Mouse (Mus musculus) neural tube, embryonic 14.5 days (tissue): ENCODE data around the gene G6pc3. TPM values are rescaled to one million over a fixed set of nuclear protein-coding genes. Genes with fewer than 3 reads are reported as not detected.
"Not testable (repeated sequence)": the region's sequence is repeated elsewhere in the genome, so short reads cannot be mapped to it uniquely, and the experiment has no call there.

Experiments
- ATAC-seq: fragments of 200-750 bp; cut with Nextera tagmentation; 2 replicates; pipeline ENCODE4 v1.8.0; 2017; ENCODE audit warnings: low read depth, mild to moderate bottlenecking, moderate TSS enrichment, moderate library complexity
- H3K27ac ChIP-seq: fragments of 300-500 bp; sonication (generic); 2 replicates; pipeline ENCODE4 v1.5.1; 2014; ENCODE audit warnings: low read depth, mild to moderate bottlenecking, control low read depth, low read length, moderate library complexity, mixed read lengths
- H3K27me3 ChIP-seq: fragments of 300-500 bp; sonication (generic); 2 replicates; pipeline ENCODE4 v1.6.1; 2014; ENCODE audit warnings: low read length; ENCODE audit not compliant: control insufficient read depth, insufficient read depth
- H3K36me3 ChIP-seq: fragments of 300-500 bp; sonication (generic); 2 replicates; pipeline ENCODE4 v1.6.1; 2014; ENCODE audit warnings: low read length, mixed read lengths; ENCODE audit not compliant: control insufficient read depth, insufficient read depth
- H3K4me1 ChIP-seq: fragments of 300-500 bp; sonication (generic); 2 replicates; pipeline ENCODE4 v1.6.1; 2014; ENCODE audit warnings: low read length; ENCODE audit not compliant: control insufficient read depth, insufficient read depth
- H3K4me2 ChIP-seq: fragments of 300-500 bp; sonication (generic); 2 replicates; pipeline ENCODE4 v1.6.1; 2014; ENCODE audit warnings: mild to moderate bottlenecking, low read depth, low read length, control low read depth
- H3K4me3 ChIP-seq: fragments of 300-500 bp; sonication (generic); 2 replicates; pipeline ENCODE4 v1.5.1; 2014; ENCODE audit warnings: low read depth, low read length, control low read depth, mixed read lengths
- H3K9ac ChIP-seq: fragments of 300-500 bp; sonication (generic); replicated peaks from 2 replicates; pipeline ENCODE4 v1.6.1; 2014; ENCODE audit warnings: low read depth, mild to moderate bottlenecking, control low read depth, low read length, mixed read lengths
- H3K9me3 ChIP-seq: fragments of 300-500 bp; sonication (generic); 2 replicates; pipeline ENCODE4 v1.6.1; 2016; ENCODE audit warnings: low read length; ENCODE audit not compliant: control insufficient read depth
- WGBS: fragments of 180-500 bp; shearing (Covaris S2); extraction: QIAGEN DNeasy Blood & Tissue Kit; methylation state at CpG from one replicate; pipeline ENCODE4 v1.1.7; 2014; 5-methylcytosine and 5-hydroxymethylcytosine counted together
- polyA plus RNA-seq: library from polyadenylated mRNA; unstranded; fragments of >200 nt; fragmentation: Nextera tagmentation; extraction: Ambion mirVana; gene quantifications from 2 replicates; pipeline ENCODE4 v1.2.1, GENCODE M21; 2014

G6pc3 gene
- polyA plus RNA-seq, 1 experiment from 2014 or later: 42.5 TPM

DNA sequence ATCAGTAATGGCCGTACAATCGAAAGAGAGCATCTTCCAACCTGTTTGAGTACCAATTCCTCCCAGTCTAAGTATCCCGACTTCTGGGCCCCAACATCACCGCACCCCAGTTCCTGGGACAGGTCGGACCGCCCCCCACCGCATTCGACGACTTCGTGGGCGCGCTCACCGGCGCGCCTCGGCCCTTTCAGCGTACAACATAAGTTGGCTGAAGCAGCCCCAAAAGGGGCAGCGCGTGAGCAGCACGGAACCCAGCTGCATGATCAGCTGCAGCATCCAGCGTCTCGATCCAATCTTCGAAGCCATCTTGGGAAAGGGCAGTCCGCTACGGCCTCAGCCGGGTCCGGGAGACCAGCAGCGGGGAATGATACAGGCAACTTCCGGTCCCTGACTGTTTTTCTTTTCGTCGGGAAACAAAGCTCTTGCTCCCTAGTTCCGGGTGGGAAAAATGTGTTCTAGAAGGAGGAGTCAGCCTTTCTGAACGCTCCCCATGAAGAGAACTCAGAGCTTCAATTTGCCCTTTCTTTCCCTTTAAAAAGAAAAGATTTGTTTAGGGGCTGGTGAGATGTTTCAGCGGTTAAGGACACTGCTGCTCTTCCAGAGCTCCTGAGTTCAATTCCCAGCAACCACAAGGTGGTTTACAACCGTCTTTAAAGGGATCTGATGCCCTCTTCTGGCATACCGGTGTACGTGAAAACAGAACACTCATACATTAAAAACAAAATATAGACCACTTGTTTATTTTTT, 33.2 kb upstream of the G6pc3 start, which contains the start of gene Tmem101:
Gene Tmem101 (minus strand): TSS at position 366 of the 747 bp plus-strand sequence.
- Histone ChIP-seq H3K27me3 (no peaks in the 10 kb centered on the region), H3K4me3 (peak within 1 kb of the TSS; percentile 60), H3K27ac (peak within 1 kb of the TSS; percentile 81), H3K36me3 (peaks cover 4% of the 10 kb centered on the region), H3K4me1 (peaks cover 4% of the 10 kb centered on the region), H3K9ac (peak within 1 kb of the TSS; percentile 81), H3K9me3 (no peaks in the 10 kb centered on the region), H3K4me2 (peak within 1 kb of the TSS; percentile 90)
- under 1% methylated on average over 37 of the region's 37 CpGs for WGBS
- ATAC-seq: peak; percentile 90

DNA sequence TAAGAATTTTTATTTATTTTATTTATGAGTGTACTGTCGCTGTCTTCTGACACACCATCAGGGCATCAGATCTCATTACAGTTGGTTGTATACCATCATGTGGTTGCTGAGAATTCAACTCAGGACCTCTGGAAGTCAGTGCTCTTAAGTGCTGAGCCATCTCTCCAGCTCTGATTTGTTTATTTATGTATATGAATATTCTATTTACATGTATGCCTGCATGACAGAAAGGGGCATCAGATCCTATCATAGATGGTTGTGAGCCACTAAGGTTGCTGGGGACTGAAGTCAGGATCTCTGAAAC, 32.7 kb upstream of the G6pc3 start:
- 0 out of 2 replicates have a peak, but pooled peaks have one; percentile 48 for ATAC-seq
- Histone ChIP-seq H3K9ac (no peak overlapping the region), H3K36me3 (peaks cover 8% of the 10 kb centered on the region), H3K27ac (no peak overlapping the region), H3K4me1 (peaks cover 4% of the 10 kb centered on the region), H3K9me3 (no peaks in the 10 kb centered on the region), H3K4me3 (no peak overlapping the region), H3K27me3 (no peaks in the 10 kb centered on the region), H3K4me2 (no peak overlapping the region)
- WGBS: 10% methylated on average over 1 of the region's 1 CpGs

DNA sequence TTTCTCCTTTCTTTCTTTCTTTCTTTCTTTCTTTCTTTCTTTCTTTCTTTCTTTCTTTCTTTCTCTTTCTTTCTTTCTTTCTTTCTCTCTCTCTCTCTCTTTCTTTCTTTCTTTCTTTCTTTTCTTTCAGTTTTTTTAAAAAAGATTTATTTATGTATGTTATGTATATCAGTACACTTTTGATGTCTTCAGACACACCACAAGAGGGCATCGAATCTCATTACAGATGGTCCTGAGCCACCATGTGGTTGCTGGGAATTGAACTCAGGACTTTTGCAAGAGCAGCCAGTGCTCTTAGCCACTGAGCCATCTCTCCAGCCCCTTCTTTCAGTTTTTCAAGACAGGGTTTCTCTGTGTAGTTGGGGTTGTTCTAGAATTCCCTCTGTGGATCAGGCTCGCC, 31.4 kb upstream of the G6pc3 start:
- ATAC-seq, H3K4me2 ChIP-seq, H3K27me3 ChIP-seq, H3K9me3 ChIP-seq, H3K27ac ChIP-seq, H3K4me1 ChIP-seq, H3K4me3 ChIP-seq, H3K9ac ChIP-seq: not testable (repeated sequence)
- peaks cover 13% of the 10 kb centered on the region for H3K36me3 ChIP-seq
- 92% methylated on average over 2 of the region's 2 CpGs for WGBS

DNA sequence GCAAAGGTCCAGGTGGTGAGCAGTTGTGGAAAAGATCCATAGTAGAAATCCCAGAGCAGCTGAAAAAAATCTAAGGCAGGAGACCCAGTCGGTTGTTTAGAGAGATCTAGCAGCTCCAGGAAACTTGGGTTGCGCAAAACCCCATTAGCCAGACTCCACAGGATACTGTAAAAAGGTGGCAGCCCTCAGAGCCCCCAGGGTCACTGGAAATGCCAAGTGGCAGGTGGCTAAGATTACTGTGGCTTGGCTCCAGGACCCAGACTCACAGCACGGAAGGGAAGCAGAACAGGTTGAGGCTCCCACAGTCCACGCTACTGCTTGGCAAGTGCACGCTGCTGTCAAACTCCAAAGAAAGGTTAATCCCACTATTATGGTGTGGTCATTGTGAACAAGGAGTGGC, 29.6 kb upstream of the G6pc3 start:
- ATAC-seq: no peak
- Histone ChIP-seq H3K27ac (no peak overlapping the region), H3K9me3 (no peaks in the 10 kb centered on the region), H3K27me3 (no peaks in the 10 kb centered on the region), H3K9ac (no peak overlapping the region), H3K4me2 (no peak overlapping the region), H3K4me3 (no peak overlapping the region), H3K4me1 (peaks cover 4% of the 10 kb centered on the region), H3K36me3 (peaks cover 20% of the 10 kb centered on the region)
- WGBS: 84% methylated on average over 5 of the region's 5 CpGs

DNA sequence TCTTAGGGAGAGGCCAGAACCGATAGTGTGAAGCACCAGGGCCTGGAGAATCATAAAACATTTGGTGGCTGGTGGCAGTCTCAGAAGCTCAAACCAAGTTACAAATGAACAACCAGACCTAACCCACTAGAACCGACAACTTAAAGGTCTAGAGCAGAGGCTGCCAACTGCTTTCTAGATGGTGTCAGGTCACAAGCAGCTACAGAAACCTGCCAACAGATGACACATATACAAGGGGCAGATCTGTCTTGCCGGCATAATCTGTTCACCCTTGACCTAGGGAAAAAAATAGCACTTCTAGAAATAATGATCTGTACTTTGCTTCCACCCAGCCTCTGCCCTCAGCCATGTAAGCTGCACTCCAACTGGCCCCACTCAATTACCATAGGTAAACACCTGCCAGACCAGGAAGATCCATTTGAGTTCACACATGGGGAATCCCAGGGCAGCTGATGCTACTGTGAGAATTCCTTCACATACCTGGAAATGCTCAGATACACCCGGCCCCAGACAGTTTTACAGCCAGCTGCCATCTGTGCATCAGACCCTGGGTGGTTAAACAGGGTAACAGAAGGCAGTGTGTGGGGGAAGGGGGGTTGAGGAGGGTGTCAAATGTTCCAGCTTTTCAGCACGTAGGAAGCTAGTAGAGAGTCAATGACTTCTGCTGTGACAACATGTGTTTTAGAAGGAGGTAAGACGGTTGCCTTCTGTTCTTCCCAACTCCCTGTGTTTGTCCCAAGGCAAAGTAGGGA, 23.3 kb upstream of the G6pc3 start:
- H3K27ac ChIP-seq: no peak overlapping the region
- WGBS: 61% methylated on average over 6 of the region's 6 CpGs
- no peak for ATAC-seq
- H3K4me1 ChIP-seq: no peaks in the 10 kb centered on the region
- H3K9me3 ChIP-seq: no peaks in the 10 kb centered on the region
- no peak overlapping the region for H3K4me2 ChIP-seq
- H3K36me3 ChIP-seq: peaks cover 34% of the 10 kb centered on the region
- H3K4me3 ChIP-seq: no peak overlapping the region
- no peak overlapping the region for H3K9ac ChIP-seq
- H3K27me3 ChIP-seq: no peaks in the 10 kb centered on the region

DNA sequence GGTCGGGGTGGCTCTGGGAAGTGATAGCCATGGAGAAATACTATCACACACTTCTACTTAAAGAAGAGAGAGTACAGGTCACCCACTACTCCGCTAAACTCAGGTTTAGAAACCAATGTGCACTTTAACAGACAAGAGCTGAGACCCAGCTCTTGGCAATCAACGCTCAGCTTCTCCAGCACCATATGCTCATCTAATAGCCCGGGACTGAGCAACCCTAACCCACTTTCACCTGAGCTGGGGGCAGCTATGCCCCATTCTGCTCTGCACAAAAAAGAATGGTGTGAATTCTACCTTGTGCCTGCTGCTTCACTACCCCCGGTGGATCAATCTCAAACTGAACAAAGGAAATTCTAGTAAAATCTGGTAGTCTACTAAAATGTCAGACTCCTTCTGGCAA, 21.9 kb upstream of the G6pc3 start:
- H3K27ac ChIP-seq: no peak overlapping the region
- no peaks in the 10 kb centered on the region for H3K4me1 ChIP-seq
- H3K9ac ChIP-seq: no peak overlapping the region
- ATAC-seq: no peak
- 94% methylated on average over 5 of the region's 5 CpGs for WGBS
- H3K36me3 ChIP-seq: peaks cover 30% of the 10 kb centered on the region
- H3K27me3 ChIP-seq: no peaks in the 10 kb centered on the region
- no peak overlapping the region for H3K4me3 ChIP-seq
- H3K4me2 ChIP-seq: no peak overlapping the region
- H3K9me3 ChIP-seq: no peaks in the 10 kb centered on the region

DNA sequence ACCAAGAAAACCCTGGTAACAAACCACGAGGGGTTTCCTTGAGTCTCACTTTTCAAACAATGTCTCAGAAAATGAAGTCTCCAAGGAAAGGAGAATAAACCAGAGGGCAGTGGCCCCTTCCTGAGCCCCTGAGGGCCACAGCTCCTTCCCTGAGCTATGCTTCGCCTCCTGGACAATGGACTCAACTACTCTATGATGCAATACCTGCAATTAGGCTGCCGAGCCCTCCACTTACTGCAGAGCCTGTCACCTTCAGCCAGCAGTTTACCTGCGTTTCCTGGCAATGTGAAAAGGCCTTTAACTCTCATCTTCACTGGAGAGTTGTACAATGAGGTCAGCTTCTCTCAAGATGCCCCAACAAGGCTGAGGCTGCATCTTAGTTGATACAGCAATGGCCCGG, 20.7 kb upstream of the G6pc3 start:
- Histone ChIP-seq H3K27ac (no peak overlapping the region), H3K36me3 (peaks cover 23% of the 10 kb centered on the region), H3K27me3 (no peaks in the 10 kb centered on the region), H3K4me2 (no peak overlapping the region), H3K9me3 (no peaks in the 10 kb centered on the region), H3K4me3 (no peak overlapping the region), H3K9ac (no peak overlapping the region), H3K4me1 (no peaks in the 10 kb centered on the region)
- ATAC-seq: no peak
- WGBS: 88% methylated on average over 5 of the region's 5 CpGs

DNA sequence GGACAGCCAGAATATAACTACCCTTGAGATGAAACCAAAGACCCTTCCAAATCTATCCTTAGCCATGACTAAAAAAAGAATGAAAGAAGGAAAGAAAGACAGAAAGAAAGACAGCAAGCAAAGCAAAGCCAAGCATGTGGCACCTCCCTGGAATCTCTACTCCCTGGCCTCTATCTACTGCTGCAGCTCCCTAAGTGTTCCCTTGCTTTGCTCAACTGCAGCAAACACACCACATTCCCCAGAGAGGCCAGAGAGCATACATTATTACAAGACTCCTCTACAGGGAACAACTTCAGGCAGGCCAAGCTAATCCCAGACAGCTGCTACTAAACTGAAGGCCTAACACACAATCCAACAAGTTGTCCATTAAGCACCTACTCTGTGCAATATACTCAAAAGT, 9.6 kb upstream of the G6pc3 start:
- ATAC-seq: no peak
- Histone ChIP-seq H3K9me3 (no peaks in the 10 kb centered on the region), H3K4me2 (no peak overlapping the region), H3K9ac (no peak overlapping the region), H3K4me1 (peaks cover 5% of the 10 kb centered on the region), H3K36me3 (peaks cover 34% of the 10 kb centered on the region), H3K27ac (no peak overlapping the region), H3K27me3 (no peaks in the 10 kb centered on the region), H3K4me3 (no peak overlapping the region)

DNA sequence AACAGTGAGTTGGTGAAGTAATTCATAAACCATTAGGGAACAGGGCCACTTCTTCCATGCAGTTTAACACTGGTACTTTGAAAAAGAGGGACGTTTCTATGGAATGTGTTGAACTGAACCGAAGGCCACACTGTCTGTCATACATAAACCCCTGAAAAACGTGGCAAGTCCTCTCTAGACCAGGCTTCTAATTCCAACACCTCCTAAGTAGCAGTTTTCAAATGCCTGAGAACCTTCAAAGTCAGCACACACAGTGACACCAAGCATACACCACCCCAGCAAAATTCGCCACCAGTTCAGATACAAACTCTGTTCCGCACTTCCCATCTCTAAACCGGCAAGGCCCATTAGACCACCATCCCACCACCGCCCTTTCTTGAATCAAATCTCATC, 5.2 kb upstream of the G6pc3 start:
- ATAC-seq: no peak
- H3K4me3 ChIP-seq: peak overlapping the region; percentile 78

More for the DNA sequence above, 5.2 kb upstream of the G6pc3 start:
- H3K9ac ChIP-seq: peak overlapping the region; percentile 90
- H3K36me3 ChIP-seq: peaks cover 19% of the 10 kb centered on the region
- H3K4me1 ChIP-seq: peaks cover 5% of the 10 kb centered on the region
- H3K9me3 ChIP-seq: no peaks in the 10 kb centered on the region
- peak overlapping the region; percentile 96 for H3K27ac ChIP-seq
- WGBS: 5% methylated on average over 7 of the region's 7 CpGs
- H3K27me3 ChIP-seq: no peaks in the 10 kb centered on the region
- peak overlapping the region; percentile 72 for H3K4me2 ChIP-seq
